Mouse (Mus musculus) embryonic facial prominence, embryonic 12.5 days (tissue): ENCODE data around the gene Wdr4. TPM values are rescaled to one million over a fixed set of nuclear protein-coding genes. Genes with fewer than 3 reads are reported as not detected.
A peak's percentile ranks its signal among the peaks of the same experiment; 100 is the strongest.
"Not testable (repeated sequence)": the region's sequence is repeated elsewhere in the genome, so short reads cannot be mapped to it uniquely, and the experiment has no call there.

Source experiments
- ATAC-seq: fragments of 200-750 bp; cut with Nextera tagmentation; 2 replicates; pipeline ENCODE4 v1.8.0; 2017; ENCODE audit not compliant: insufficient number of reproducible peaks, insufficient read depth, low FRiP score, low TSS enrichment
- H3K27ac ChIP-seq: fragments of 300-500 bp; sonication (generic); 2 replicates; pipeline ENCODE4 v1.5.1; 2016; ENCODE audit warnings: mild to moderate bottlenecking
- H3K27me3 ChIP-seq: fragments of 300-500 bp; sonication (generic); 2 replicates; pipeline ENCODE4 v1.6.1; 2016; ENCODE audit warnings: mild to moderate bottlenecking, moderate library complexity
- H3K36me3 ChIP-seq: fragments of 300-500 bp; sonication (generic); 2 replicates; pipeline ENCODE4 v1.6.1; 2016; ENCODE audit warnings: mild to moderate bottlenecking
- H3K4me1 ChIP-seq: fragments of 300-500 bp; sonication (generic); 2 replicates; pipeline ENCODE4 v1.6.1; 2016
- H3K4me2 ChIP-seq: fragments of 300-500 bp; sonication (generic); replicated peaks from 2 replicates; pipeline ENCODE4 v1.6.1; 2016; ENCODE audit warnings: mild to moderate bottlenecking, moderate library complexity
- H3K4me3 ChIP-seq: fragments of 300-500 bp; sonication (generic); 2 replicates; pipeline ENCODE4 v1.5.1; 2016; ENCODE audit warnings: mild to moderate bottlenecking
- H3K9ac ChIP-seq: fragments of 300-500 bp; sonication (generic); 2 replicates; pipeline ENCODE4 v1.6.1; 2016; ENCODE audit warnings: mild to moderate bottlenecking, moderate library complexity
- H3K9me3 ChIP-seq: fragments of 300-500 bp; sonication (generic); 2 replicates; pipeline ENCODE4 v1.6.1; 2016; ENCODE audit warnings: mild to moderate bottlenecking, moderate library complexity
- WGBS: fragments of 180-500 bp; shearing (Covaris S2); methylation state at CpG from one replicate; pipeline ENCODE4 v1.1.7; 2016; 5-methylcytosine and 5-hydroxymethylcytosine counted together
- polyA plus RNA-seq: library from polyadenylated mRNA; unstranded; fragments of >200 nt; fragmentation: Nextera tagmentation; extraction: Ambion mirVana; gene quantifications from 2 replicates; pipeline ENCODE4 v1.2.1, GENCODE M21; 2016

Gene Wdr4
- polyA plus RNA-seq, 1 experiment from 2014 or later, result 39.8 TPM

DNA sequence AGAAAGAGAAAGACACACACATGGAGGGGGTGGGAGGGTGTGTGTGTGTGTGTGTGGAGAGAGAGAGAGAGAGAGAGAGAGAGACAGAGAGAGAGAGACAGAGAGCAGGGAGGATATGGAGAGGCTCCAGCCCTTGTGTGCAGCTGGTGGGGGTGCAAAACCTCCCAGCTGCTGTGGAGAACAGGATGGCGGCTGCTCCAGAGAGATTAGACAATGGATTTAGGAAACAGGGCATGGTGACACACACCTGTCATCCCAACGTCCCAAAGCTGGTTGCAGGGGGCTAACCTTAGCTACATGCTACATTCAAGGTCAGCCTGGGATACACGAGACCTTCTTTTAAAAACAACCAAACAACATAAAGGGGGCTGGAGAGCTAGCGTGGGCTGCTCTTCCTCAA, 36.5 kb upstream of the Wdr4 start:
- WGBS, result 74% methylated on average over 4 of the region's 4 CpGs
- Histone ChIP-seq H3K4me3 (no peak overlapping the region), H3K36me3 (no peaks in the 10 kb centered on the region), H3K9me3 (no peaks in the 10 kb centered on the region), H3K4me2 (no peak overlapping the region), H3K27ac (no peak overlapping the region; the same call in 1 of the 2 replicates), H3K27me3 (no peaks in the 10 kb centered on the region), H3K9ac (no peak overlapping the region), H3K4me1 (peaks cover 14% of the 10 kb centered on the region; the same call in 1 of the 2 replicates)
- no peak for ATAC-seq

DNA sequence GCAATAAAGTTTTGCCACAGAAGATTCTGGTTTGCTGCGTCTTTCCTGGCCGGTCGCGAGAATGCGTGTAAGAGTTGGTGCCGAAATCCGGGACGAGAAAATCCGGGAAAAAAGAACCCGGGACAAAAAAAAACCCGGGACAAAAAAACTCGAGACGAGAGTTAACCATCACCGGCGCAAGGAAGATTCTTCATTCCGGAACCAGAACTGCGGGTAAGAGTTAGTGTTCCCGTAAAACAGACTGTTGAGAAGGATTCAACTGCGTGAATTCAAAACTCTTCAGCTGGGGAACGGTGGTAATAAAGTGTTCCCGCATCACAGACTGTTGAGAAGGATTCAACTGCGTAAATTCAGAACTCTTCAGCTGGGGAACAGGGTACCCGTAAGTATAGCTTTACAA, 32.8 kb upstream of the Wdr4 start:
- H3K4me1 ChIP-seq, H3K27me3 ChIP-seq, H3K9me3 ChIP-seq, H3K9ac ChIP-seq, H3K4me3 ChIP-seq, H3K27ac ChIP-seq, H3K36me3 ChIP-seq, H3K4me2 ChIP-seq, ATAC-seq: not testable (repeated sequence)
- 95% methylated on average over 23 of the region's 23 CpGs for WGBS

DNA sequence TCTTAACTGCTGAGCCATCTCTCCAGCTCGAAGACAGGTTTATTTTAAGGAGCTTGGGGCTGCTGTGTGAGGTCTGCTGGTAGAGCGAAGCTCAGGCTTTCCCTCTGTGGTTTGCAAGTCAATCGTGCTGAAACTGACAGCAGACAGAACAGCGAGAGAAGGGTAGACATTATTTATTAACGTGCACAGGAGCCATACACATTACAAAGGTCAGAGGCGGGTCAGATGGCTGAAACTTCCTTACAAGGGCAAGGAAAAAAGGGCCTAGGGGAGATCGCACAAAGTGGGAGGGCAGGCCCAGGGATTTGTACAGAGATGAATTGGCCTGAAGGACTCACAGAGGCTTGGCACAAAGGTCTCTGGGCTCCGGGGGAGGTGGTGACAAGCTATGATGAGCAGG, 29.6 kb upstream of the Wdr4 start:
- 53% methylated on average over 8 of the region's 8 CpGs for WGBS
- no peak for ATAC-seq
- H3K36me3 ChIP-seq, result no peaks in the 10 kb centered on the region
- no peaks in the 10 kb centered on the region for H3K27me3 ChIP-seq
- no peaks in the 10 kb centered on the region for H3K9me3 ChIP-seq
- H3K4me1 ChIP-seq, result no peaks in the 10 kb centered on the region
- no peak overlapping the region for H3K27ac ChIP-seq
- no peak overlapping the region for H3K9ac ChIP-seq
- no peak overlapping the region for H3K4me2 ChIP-seq
- no peak overlapping the region for H3K4me3 ChIP-seq

DNA sequence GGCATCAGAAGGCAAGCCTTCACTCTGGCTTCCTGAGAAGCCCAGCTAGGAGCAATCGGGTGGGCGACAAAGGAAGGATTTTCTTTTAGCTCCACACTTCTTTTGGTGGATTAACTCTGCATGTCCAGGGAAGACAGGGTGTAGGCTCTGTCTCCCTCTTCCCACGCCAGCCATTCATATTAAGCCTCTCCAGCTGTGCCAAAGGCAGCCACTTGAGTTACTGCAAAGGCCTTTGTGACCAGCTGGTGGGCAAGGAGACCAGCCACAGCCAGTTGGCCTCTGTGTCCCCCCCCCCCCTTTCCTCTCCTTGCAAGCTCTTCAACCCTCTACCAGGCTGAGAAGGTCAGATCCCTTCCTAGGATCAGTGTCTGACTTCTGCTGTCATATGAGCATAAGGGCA, 28.2 kb upstream of the Wdr4 start:
- no peak overlapping the region for H3K27ac ChIP-seq
- ATAC-seq, result no peak

DNA sequence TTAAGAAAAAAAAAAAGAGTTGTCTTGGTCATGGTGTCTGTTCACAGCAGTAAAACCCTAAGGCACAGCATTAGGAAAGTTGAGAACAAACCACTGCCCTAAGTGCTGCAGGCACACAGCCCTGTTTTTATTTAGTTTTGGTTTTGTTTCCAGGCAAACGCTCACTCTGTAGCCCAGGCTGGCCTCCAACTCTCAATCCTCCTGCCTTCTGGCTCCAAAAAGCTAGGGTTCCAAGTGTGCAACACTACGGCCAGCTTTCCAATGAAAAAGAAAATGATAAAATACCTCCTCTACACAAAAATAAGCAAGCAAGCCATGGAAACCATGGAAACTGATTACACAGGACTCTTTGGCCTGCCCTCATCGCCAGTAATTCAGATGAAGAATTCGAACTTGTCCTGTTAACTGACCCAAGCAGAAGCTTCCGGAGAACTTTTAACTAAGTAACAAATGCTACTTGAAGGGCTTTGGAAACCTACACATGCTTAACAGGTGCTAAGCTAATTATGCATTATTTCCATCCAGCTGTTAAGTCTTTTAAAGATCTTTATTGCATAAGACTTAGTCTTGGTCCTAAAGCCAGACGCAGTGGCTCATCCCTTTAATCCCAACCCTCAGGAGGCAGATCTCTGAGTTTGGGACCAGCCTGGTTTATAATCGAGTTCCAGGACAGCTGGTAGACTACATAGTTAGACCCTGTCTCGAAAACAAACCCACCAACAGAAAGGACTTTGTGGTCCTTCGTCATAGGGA, 26.8 kb upstream of the Wdr4 start:
- 85% methylated on average over 9 of the region's 9 CpGs for WGBS
- ATAC-seq, result no peak

More for the DNA sequence above, 28.2 kb upstream of the Wdr4 start:
- WGBS, result 29% methylated on average over 3 of the region's 3 CpGs
- Histone ChIP-seq H3K9me3 (no peaks in the 10 kb centered on the region), H3K4me3 (no peak overlapping the region), H3K4me2 (no peak overlapping the region), H3K4me1 (no peaks in the 10 kb centered on the region), H3K27me3 (no peaks in the 10 kb centered on the region), H3K9ac (no peak overlapping the region), H3K36me3 (no peaks in the 10 kb centered on the region)

DNA sequence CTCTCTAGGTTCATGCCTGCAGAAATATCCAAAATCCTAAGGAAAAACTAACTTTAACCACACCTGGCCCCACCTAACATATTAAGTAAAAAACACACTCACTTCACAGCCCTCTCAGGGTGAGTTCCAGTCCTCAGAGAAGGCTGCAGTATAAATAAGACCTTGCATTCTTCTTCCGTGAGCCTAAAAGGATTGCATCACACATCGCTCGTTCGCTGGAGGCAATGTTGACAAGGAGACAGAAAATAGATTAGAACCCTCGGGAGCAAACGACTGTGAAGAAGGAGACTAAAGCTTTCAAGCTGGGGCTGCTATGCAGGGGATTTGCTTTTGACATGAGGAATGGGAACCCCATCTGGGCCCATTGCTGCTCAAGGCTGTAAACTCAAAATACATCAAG, 23.8 kb upstream of the Wdr4 start:
- WGBS, result 27% methylated on average over 6 of the region's 6 CpGs
- no peak overlapping the region for H3K9ac ChIP-seq

More for the DNA sequence above, 26.8 kb upstream of the Wdr4 start:
- Histone ChIP-seq H3K27me3 (no peaks in the 10 kb centered on the region), H3K4me1 (peaks cover 5% of the 10 kb centered on the region; the same call in 1 of the 2 replicates), H3K4me3 (no peak overlapping the region), H3K9me3 (no peaks in the 10 kb centered on the region), H3K4me2 (no peak overlapping the region), H3K9ac (no peak overlapping the region), H3K36me3 (no peaks in the 10 kb centered on the region), H3K27ac (no peak overlapping the region)

DNA sequence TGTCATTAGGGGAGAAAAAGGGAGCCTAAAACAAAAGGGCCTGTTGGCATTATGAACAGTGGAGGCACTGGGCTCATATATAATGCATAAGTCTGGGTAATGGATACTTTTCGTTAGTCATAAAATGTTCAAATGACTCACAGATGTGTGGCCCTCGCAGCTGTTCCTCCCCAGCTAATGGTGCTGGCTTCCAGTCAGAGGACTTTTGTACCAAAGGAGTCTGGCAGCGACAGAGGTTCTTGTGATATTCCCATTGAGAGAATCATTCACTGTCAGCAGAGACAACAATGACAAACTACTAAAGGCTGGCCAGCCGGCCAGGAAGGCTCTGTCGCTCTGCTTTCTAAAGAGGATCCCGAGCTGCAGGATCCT, 21.7 kb upstream of the Wdr4 start:
- peaks cover 14% of the 10 kb centered on the region for H3K4me1 ChIP-seq
- H3K4me2 ChIP-seq, result no peak overlapping the region
- peak overlapping the region; percentile 73 for H3K27ac ChIP-seq
- no peaks in the 10 kb centered on the region for H3K27me3 ChIP-seq
- no peaks in the 10 kb centered on the region for H3K36me3 ChIP-seq
- no peak overlapping the region for H3K4me3 ChIP-seq
- no peaks in the 10 kb centered on the region for H3K9me3 ChIP-seq
- ATAC-seq, result no peak
- 31% methylated on average over 6 of the region's 6 CpGs for WGBS
- H3K9ac ChIP-seq, result no peak overlapping the region

More for the DNA sequence above, 23.8 kb upstream of the Wdr4 start:
- H3K4me1 ChIP-seq, result peaks cover 14% of the 10 kb centered on the region
- no peak overlapping the region for H3K4me3 ChIP-seq
- ATAC-seq, result no peak
- no peaks in the 10 kb centered on the region for H3K9me3 ChIP-seq
- no peak overlapping the region for H3K4me2 ChIP-seq
- no peaks in the 10 kb centered on the region for H3K36me3 ChIP-seq
- H3K27ac ChIP-seq, result no peak overlapping the region
- H3K27me3 ChIP-seq, result no peaks in the 10 kb centered on the region

DNA sequence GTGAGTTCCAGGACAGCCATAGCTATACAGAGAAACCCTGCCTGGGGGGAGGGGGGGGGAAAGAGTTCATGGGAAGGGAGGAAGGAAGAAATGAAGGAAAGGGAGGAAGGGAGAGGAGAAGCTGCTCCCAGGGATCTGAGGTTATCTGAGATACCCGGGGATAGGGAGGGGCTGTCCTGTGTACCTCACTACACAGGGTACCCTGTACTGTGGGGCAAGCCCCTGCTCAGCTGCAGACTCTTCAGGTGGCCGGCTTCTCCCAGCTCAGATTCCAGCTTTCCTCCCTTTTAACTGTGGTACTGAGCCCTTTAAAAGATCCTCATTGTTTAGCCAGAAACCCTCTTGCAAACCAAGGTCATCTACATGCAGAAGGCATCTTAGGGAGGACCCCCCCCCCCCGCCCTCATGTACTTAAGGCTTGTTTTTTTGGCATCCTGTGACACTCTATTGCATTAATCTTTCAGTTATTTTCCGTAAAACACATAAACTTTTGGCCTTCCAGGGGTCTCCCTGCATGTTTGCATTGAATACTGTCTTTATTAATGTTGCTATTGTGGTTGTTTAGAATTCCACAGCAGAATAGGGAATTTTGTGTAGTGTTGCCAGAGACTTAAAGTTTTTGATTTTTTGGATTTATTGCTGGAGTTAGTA, 21.2 kb upstream of the Wdr4 start:
- no peak for ATAC-seq
- Histone ChIP-seq H3K4me1 (peaks cover 16% of the 10 kb centered on the region), H3K9ac (no peak overlapping the region), H3K36me3 (no peaks in the 10 kb centered on the region), H3K4me2 (no peak overlapping the region), H3K9me3 (no peaks in the 10 kb centered on the region), H3K27me3 (no peaks in the 10 kb centered on the region), H3K4me3 (no peak overlapping the region), H3K27ac (peak overlapping the region; percentile 73)
- 47% methylated on average over 4 of the region's 4 CpGs for WGBS

DNA sequence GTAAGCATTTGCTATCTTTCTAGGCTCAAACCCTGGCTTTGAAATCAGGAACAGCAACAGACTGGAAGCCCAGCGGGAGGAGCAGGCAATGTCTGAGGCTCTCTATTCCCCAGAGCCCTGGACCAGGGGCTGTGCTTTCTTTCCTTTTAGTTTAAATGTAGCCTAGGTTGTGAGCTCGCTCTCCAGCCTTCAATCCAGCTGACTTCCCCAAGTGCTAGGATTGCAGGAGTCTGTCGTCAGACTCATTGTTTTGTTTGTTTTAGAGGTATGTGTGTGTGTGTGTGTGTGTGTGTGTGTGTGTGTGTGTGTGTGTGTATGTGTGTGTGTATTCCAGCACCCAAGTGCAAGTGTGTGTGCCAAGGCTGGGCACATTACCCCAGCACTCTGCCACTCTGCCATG, 20.3 kb upstream of the Wdr4 start:
- Histone ChIP-seq H3K36me3 (no peaks in the 10 kb centered on the region), H3K4me2 (no peak overlapping the region), H3K27ac (peak overlapping the region; percentile 73; the same call in 1 of the 2 replicates), H3K4me3 (no peak overlapping the region), H3K27me3 (no peaks in the 10 kb centered on the region), H3K9me3 (no peaks in the 10 kb centered on the region), H3K4me1 (peaks cover 23% of the 10 kb centered on the region), H3K9ac (no peak overlapping the region)
- ATAC-seq, result no peak
- WGBS, result 61% methylated on average over 3 of the region's 3 CpGs

DNA sequence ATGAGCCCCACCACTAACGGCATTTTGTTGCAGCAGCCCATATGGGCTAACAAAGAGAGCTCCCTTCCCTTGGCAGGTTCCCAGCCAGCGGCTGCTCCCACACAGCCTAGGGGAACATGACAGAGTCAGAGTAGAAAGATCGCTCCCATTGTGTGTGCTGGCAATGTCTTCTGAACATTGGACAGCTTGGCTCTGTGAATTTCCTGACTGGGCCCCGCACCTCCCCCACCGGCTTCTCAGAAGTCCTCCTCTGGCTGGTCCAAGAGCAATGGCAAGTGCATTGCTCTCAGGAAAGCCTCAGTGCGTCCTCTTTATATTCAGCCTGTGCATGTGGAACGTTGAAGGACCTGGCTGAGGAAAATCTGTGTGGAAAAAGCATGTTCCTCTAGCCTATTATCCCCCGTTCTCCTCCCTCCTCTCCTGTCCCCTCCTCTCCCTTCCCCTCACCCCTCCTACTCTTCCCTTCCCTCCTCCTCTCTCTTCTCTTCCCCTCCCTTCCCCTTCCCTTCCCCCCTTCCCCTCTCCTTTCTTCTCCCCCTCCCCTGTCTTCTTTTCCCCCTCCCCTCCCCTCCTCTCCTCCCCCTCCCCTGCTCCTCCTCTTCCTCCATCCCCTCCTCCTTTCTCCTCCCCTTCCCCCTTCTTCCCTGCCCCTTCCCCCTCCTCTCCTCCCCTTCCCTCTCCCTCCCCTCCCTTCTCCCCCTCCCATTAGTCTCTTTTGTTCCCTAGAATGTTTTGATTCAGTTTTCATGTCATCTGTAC, 16.3 kb upstream of the Wdr4 start:
- ATAC-seq, result no peak
- no peak overlapping the region for H3K4me2 ChIP-seq
- 27% methylated on average over 8 of the region's 8 CpGs for WGBS

DNA sequence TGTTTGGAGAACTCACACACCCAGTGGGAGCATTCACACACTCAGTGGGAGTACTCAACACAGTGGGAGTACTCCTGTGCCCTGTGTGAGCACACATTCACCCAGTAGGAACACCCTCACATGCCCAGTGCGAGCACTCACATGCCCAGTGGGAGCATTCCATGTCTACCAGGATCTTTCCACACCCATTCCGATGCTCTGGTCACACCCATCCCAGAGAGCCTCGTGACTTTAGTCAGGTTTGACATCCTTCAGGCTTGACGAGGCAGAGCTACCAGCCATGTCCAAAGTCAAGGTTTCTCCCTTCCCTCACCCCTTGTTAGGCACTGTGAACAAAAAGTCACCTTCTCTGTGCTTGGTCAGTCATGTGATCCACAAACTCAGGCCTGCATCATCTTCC, 15.6 kb upstream of the Wdr4 start:
- Histone ChIP-seq H3K4me3 (no peak overlapping the region), H3K36me3 (peaks cover 12% of the 10 kb centered on the region), H3K27me3 (no peaks in the 10 kb centered on the region), H3K9me3 (no peaks in the 10 kb centered on the region), H3K4me2 (no peak overlapping the region), H3K27ac (peak overlapping the region; percentile 18; the same call in 1 of the 2 replicates), H3K9ac (no peak overlapping the region), H3K4me1 (peaks cover 9% of the 10 kb centered on the region; the same call in 1 of the 2 replicates)
- 68% methylated on average over 4 of the region's 4 CpGs for WGBS
- ATAC-seq, result no peak

More for the DNA sequence above, 16.3 kb upstream of the Wdr4 start:
- no peaks in the 10 kb centered on the region for H3K27me3 ChIP-seq
- H3K4me3 ChIP-seq, result no peak overlapping the region
- H3K27ac ChIP-seq, result peak overlapping the region; percentile 18
- H3K4me1 ChIP-seq, result peaks cover 12% of the 10 kb centered on the region
- no peaks in the 10 kb centered on the region for H3K9me3 ChIP-seq
- no peak overlapping the region for H3K9ac ChIP-seq
- H3K36me3 ChIP-seq, result peaks cover 9% of the 10 kb centered on the region

DNA sequence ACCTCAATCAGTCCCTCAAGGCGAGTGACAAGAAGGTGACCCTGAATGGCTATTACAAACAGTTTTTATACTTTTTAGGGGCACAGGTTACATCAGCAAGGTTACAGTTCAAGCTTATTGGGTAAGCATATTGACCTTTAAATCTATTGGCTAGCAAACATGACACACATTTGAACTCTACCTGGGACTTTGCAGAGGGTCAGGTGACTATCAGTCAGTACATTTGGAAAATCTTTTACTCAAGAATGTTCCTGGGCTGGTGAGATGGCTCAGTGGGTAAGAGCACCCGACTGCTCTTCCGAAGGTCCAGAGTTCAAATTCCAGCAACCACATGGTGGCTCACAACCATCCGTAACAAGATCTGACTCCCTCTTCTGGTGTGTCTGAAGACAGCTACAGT, 12.6 kb upstream of the Wdr4 start:
- H3K4me2 ChIP-seq, H3K4me3 ChIP-seq, H3K4me1 ChIP-seq, H3K9me3 ChIP-seq, H3K9ac ChIP-seq, ATAC-seq, H3K27ac ChIP-seq, H3K27me3 ChIP-seq: not testable (repeated sequence)
- peaks cover 27% of the 10 kb centered on the region for H3K36me3 ChIP-seq
- WGBS, result 96% methylated on average over 4 of the region's 4 CpGs
